Mouse (Mus musculus) forebrain, embryonic 15.5 days (tissue): ENCODE measurements around the gene Calr. TPM values are rescaled to one million over a fixed set of nuclear protein-coding genes. Genes with fewer than 3 reads are reported as not detected.
A peak's percentile ranks its signal among the peaks of the same experiment; 100 is the strongest.

ENCODE experiments used
- ATAC-seq: fragments of 200-750 bp; cut with Nextera tagmentation; replicated peaks from 2 replicates; pipeline ENCODE4 v1.8.0; 2017; ENCODE audit warnings: mild to moderate bottlenecking, moderate TSS enrichment, moderate library complexity
- H3K27ac ChIP-seq: fragments of 300-500 bp; sonication (generic); replicated peaks from 2 replicates; pipeline ENCODE4 v1.5.1; 2015; ENCODE audit warnings: mild to moderate bottlenecking, inconsistent platforms
- H3K27me3 ChIP-seq: fragments of 300-500 bp; sonication (generic); 2 replicates; pipeline ENCODE4 v1.6.1; 2015; ENCODE audit warnings: inconsistent platforms
- H3K36me3 ChIP-seq: fragments of 300-500 bp; sonication (generic); 2 replicates; pipeline ENCODE4 v1.6.1; 2015; ENCODE audit warnings: mild to moderate bottlenecking, inconsistent platforms
- H3K4me1 ChIP-seq: fragments of 300-500 bp; sonication (generic); 2 replicates; pipeline ENCODE4 v1.6.1; 2015; ENCODE audit warnings: inconsistent platforms
- H3K4me2 ChIP-seq: fragments of 300-500 bp; sonication (generic); replicated peaks from 2 replicates; pipeline ENCODE4 v1.6.1; 2015; ENCODE audit warnings: mild to moderate bottlenecking, inconsistent platforms
- H3K4me3 ChIP-seq: fragments of 300-500 bp; sonication (generic); 2 replicates; pipeline ENCODE4 v1.5.1; 2015; ENCODE audit warnings: mild to moderate bottlenecking, inconsistent platforms
- H3K9ac ChIP-seq: fragments of 300-500 bp; sonication (generic); replicated peaks from 2 replicates; pipeline ENCODE4 v1.6.1; 2015; ENCODE audit warnings: mild to moderate bottlenecking, inconsistent platforms
- H3K9me3 ChIP-seq: fragments of 300-500 bp; sonication (generic); 2 replicates; pipeline ENCODE4 v1.6.1; 2016; ENCODE audit warnings: inconsistent platforms
- WGBS: fragments of 180-500 bp; shearing (Covaris S2); methylation state at CpG from one replicate; pipeline ENCODE4 v1.1.7; 2015; ENCODE audit warnings: mixed read lengths; 5-methylcytosine and 5-hydroxymethylcytosine counted together
- polyA plus RNA-seq: library from polyadenylated mRNA; unstranded; fragments of >200 nt; fragmentation: Nextera tagmentation; extraction: Ambion mirVana; gene quantifications from 2 replicates; pipeline ENCODE4 v1.2.1, GENCODE M21; 2015

Calr gene
- polyA plus RNA-seq, 1 experiment from 2014 or later = 559 TPM

GRCm38 (mm10) chr8:84809941-84810280 is 36.8 kb downstream of the Calr start:
- WGBS = 69% methylated on average over 5 of the region's 5 CpGs
- Histone ChIP-seq H3K27me3 (no peaks in the 10 kb centered on the region), H3K4me1 (peaks cover 46% of the 10 kb centered on the region), H3K4me2 (no peak overlapping the region), H3K27ac (peak overlapping the region; percentile 73), H3K4me3 (no peak overlapping the region), H3K9ac (no peak overlapping the region), H3K36me3 (no peaks in the 10 kb centered on the region), H3K9me3 (no peaks in the 10 kb centered on the region)
- no peak for ATAC-seq

- H3K4me1 ChIP-seq = peaks cover 40% of the 10 kb centered on the region
- no peak overlapping the region for H3K4me2 ChIP-seq
- H3K36me3 ChIP-seq = no peaks in the 10 kb centered on the region
- 33% methylated on average over 12 of the region's 12 CpGs for WGBS
- no peaks in the 10 kb centered on the region for H3K9me3 ChIP-seq
- no peak overlapping the region for H3K4me3 ChIP-seq
- 0 out of 2 replicates have a peak overlapping the region, but pooled peaks have one; percentile 8 for H3K9ac ChIP-seq
- no peaks in the 10 kb centered on the region for H3K27me3 ChIP-seq
- ATAC-seq = peak; percentile 10
- H3K27ac ChIP-seq = peak overlapping the region; percentile 73
These were observed 37.4 kb downstream of the Calr start for GRCm38 (mm10) chr8:84809109-84809940.

- Histone ChIP-seq H3K4me1 (peaks cover 27% of the 10 kb centered on the region), H3K27me3 (no peaks in the 10 kb centered on the region), H3K9me3 (no peaks in the 10 kb centered on the region), H3K9ac (no peak overlapping the region), H3K4me3 (no peak overlapping the region), H3K36me3 (no peaks in the 10 kb centered on the region), H3K27ac (no peak overlapping the region), H3K4me2 (no peak overlapping the region)
- WGBS = 98% methylated on average over 5 of the region's 5 CpGs
- no peak for ATAC-seq
These were observed 40.7 kb downstream of the Calr start for GRCm38 (mm10) chr8:84806031-84806430.

- peak within 1 kb of the TSS; percentile 69 for H3K4me2 ChIP-seq
- peak within 1 kb of the TSS; percentile 84 for H3K4me3 ChIP-seq
- under 1% methylated on average over 100 of the region's 125 CpGs for WGBS
- no peaks in the 10 kb centered on the region for H3K36me3 ChIP-seq
- peak within 1 kb of the TSS; percentile 97 for H3K27ac ChIP-seq
- H3K9ac ChIP-seq = peak within 1 kb of the TSS; percentile 95
- peaks cover 54% of the 10 kb centered on the region for H3K4me1 ChIP-seq
- peak; percentile 23; the same call in 1 of the 2 replicates for ATAC-seq
- H3K9me3 ChIP-seq = no peaks in the 10 kb centered on the region
- no peaks in the 10 kb centered on the region for H3K27me3 ChIP-seq
These were observed 46.5 kb downstream of the Calr start, which contains the start of gene Nfix for GRCm38 (mm10) chr8:84799999-84800831. Gene Nfix, minus strand, starts transcription at chr8:84800344.

- H3K27me3 ChIP-seq = no peaks in the 10 kb centered on the region
- peaks cover 63% of the 10 kb centered on the region for H3K4me1 ChIP-seq
- peak overlapping the region; percentile 97 for H3K27ac ChIP-seq
- peak overlapping the region; percentile 84 for H3K4me3 ChIP-seq
- no peaks in the 10 kb centered on the region for H3K9me3 ChIP-seq
- no peaks in the 10 kb centered on the region for H3K36me3 ChIP-seq
- peak overlapping the region; percentile 69 for H3K4me2 ChIP-seq
- WGBS = under 1% methylated on average over 61 of the region's 108 CpGs
- ATAC-seq = peak; percentile 3; the same call in 1 of the 2 replicates
- H3K9ac ChIP-seq = peak overlapping the region; percentile 95
These were observed 47.4 kb downstream of the Calr start for GRCm38 (mm10) chr8:84799136-84799931.

GRCm38 (mm10) chr8:84798446-84799135 is 48.1 kb downstream of the Calr start:
- Histone ChIP-seq H3K27ac (peak overlapping the region; percentile 97), H3K36me3 (no peaks in the 10 kb centered on the region), H3K9ac (peak overlapping the region; percentile 95), H3K9me3 (no peaks in the 10 kb centered on the region), H3K4me2 (peak overlapping the region; percentile 69), H3K4me3 (peak overlapping the region; percentile 84), H3K27me3 (no peaks in the 10 kb centered on the region), H3K4me1 (peaks cover 70% of the 10 kb centered on the region)
- ATAC-seq = no peak
- 31% methylated on average over 10 of the region's 10 CpGs for WGBS

- peaks cover 77% of the 10 kb centered on the region for H3K4me1 ChIP-seq
- peak overlapping the region; percentile 84 for H3K4me3 ChIP-seq
- H3K9ac ChIP-seq = peak overlapping the region; percentile 95
- no peaks in the 10 kb centered on the region for H3K9me3 ChIP-seq
- 50% methylated on average over 6 of the region's 6 CpGs for WGBS
- peak overlapping the region; percentile 69 for H3K4me2 ChIP-seq
- H3K36me3 ChIP-seq = no peaks in the 10 kb centered on the region
- no peaks in the 10 kb centered on the region for H3K27me3 ChIP-seq
- peak overlapping the region; percentile 97 for H3K27ac ChIP-seq
- no peak for ATAC-seq
These were observed 48.8 kb downstream of the Calr start for GRCm38 (mm10) chr8:84797971-84798370.

GRCm38 (mm10) chr8:84797256-84797797 is 49.4 kb downstream of the Calr start:
- Histone ChIP-seq H3K4me2 (peak overlapping the region; percentile 69), H3K27me3 (no peaks in the 10 kb centered on the region), H3K4me3 (peak overlapping the region; percentile 84), H3K36me3 (no peaks in the 10 kb centered on the region), H3K9ac (peak overlapping the region; percentile 95), H3K27ac (peak overlapping the region; percentile 97), H3K9me3 (no peaks in the 10 kb centered on the region), H3K4me1 (peaks cover 83% of the 10 kb centered on the region)
- WGBS = 63% methylated on average over 15 of the region's 15 CpGs
- no peak for ATAC-seq

- H3K4me1 ChIP-seq = peaks cover 97% of the 10 kb centered on the region
- no peaks in the 10 kb centered on the region for H3K27me3 ChIP-seq
- no peaks in the 10 kb centered on the region for H3K9me3 ChIP-seq
- H3K27ac ChIP-seq = peak overlapping the region; percentile 97
- ATAC-seq = peak; percentile 27
- whole genome bisulfite sequencing = 30% methylated on average over 7 of the region's 7 CpGs
- H3K4me2 ChIP-seq = peak overlapping the region; percentile 37
- H3K36me3 ChIP-seq = no peaks in the 10 kb centered on the region
- no peak overlapping the region for H3K4me3 ChIP-seq
- H3K9ac ChIP-seq = peak overlapping the region; percentile 38
These were observed 52.2 kb downstream of the Calr start for GRCm38 (mm10) chr8:84794486-84794885.

GRCm38 (mm10) chr8:84793791-84794485 is 52.8 kb downstream of the Calr start:
- H3K4me2 ChIP-seq = peak overlapping the region; percentile 37
- peaks cover 99% of the 10 kb centered on the region for H3K4me1 ChIP-seq
- peak overlapping the region; percentile 11; the same call in 1 of the 2 replicates for H3K4me3 ChIP-seq
- no peaks in the 10 kb centered on the region for H3K9me3 ChIP-seq
- H3K9ac ChIP-seq = peak overlapping the region; percentile 38
- H3K36me3 ChIP-seq = no peaks in the 10 kb centered on the region
- H3K27me3 ChIP-seq = no peaks in the 10 kb centered on the region
- ATAC-seq = peak; percentile 86
- WGBS = 28% methylated on average over 13 of the region's 13 CpGs
- H3K27ac ChIP-seq = peak overlapping the region; percentile 97
